Mouse (Mus musculus) heart, adult 2 months (tissue): ENCODE data around the gene Slc25a34. TPM values are rescaled to one million over a fixed set of nuclear protein-coding genes. Genes with fewer than 3 reads are reported as not detected.
A peak's percentile ranks its signal among the peaks of the same experiment; 100 is the strongest.

Experiments
- DNase-seq, 2 experiments: peaks; one replicate each; pipeline ENCODE4 v3.0.0; 2021
- H3K27ac ChIP-seq: fragments of 200-600 bp; 2 replicates; pipeline ENCODE4 v1.8.1; 2022
- H3K27me3 ChIP-seq: fragments of 200-500 bp; 2 replicates; pipeline ENCODE4 v1.6.1; 2012; ENCODE audit warnings: mild to moderate bottlenecking, low read length, inconsistent platforms, mixed read lengths; ENCODE audit not compliant: control insufficient read depth, insufficient read depth
- H3K36me3 ChIP-seq: fragments of 200-500 bp; 2 replicates; pipeline ENCODE4 v1.6.1; 2012; ENCODE audit warnings: low read length, inconsistent platforms; ENCODE audit not compliant: control insufficient read depth, insufficient read depth
- H3K4me1 ChIP-seq: fragments of 200-500 bp; 2 replicates; pipeline ENCODE4 v1.6.1; 2011; ENCODE audit warnings: low read length; ENCODE audit not compliant: control insufficient read depth, insufficient read depth
- H3K4me3 ChIP-seq: fragments of 200-600 bp; 2 replicates; pipeline ENCODE4 v1.8.1; 2022
- H3K79me2 ChIP-seq: fragments of 200-500 bp; replicated peaks from 2 replicates; pipeline ENCODE4 v1.6.1; 2012; ENCODE audit warnings: mild to moderate bottlenecking, inconsistent platforms, low read length, moderate library complexity, mixed read lengths; ENCODE audit not compliant: control insufficient read depth, insufficient read depth
- H3K9ac ChIP-seq: fragments of 200-500 bp; 2 replicates; pipeline ENCODE4 v1.6.1; 2012; ENCODE audit warnings: low read depth, mild to moderate bottlenecking, control low read depth, inconsistent platforms, low read length, mixed read lengths
- CTCF ChIP-seq: fragments of 200-600 bp; IDR thresholded peaks from 2 replicates; pipeline ENCODE4 v1.8.1; 2022; ENCODE audit warnings: antibody characterized with exemption, mild to moderate bottlenecking, moderate library complexity
- EP300 ChIP-seq: fragments of 200-500 bp; IDR thresholded peaks from 2 replicates; pipeline ENCODE4 v1.6.1; 2011; ENCODE audit warnings: low read depth, low read length, control low read depth; ENCODE audit not compliant: insufficient read depth
- POLR2A ChIP-seq: fragments of 200-500 bp; IDR thresholded peaks from 2 replicates; pipeline ENCODE4 v1.6.1; 2011; ENCODE audit warnings: mild to moderate bottlenecking, low read depth, low read length, control low read depth; ENCODE audit not compliant: insufficient read depth
- WGBS: fragments of 180-500 bp; shearing (Covaris S2); methylation state at CpG from one replicate; pipeline ENCODE4 v1.1.7; 2018; 5-methylcytosine and 5-hydroxymethylcytosine counted together
- intact Hi-C: fragments of 180-260 bp; cut with DNase I; formaldehyde crosslinking; loops from one replicate; pipeline ENCODE4 v1.15.1; 2025
- polyA plus RNA-seq: library from polyadenylated mRNA; depleted of rRNA; stranded (reverse); fragments of >200 nt; gene quantifications from 2 replicates; pipeline ENCODE4 v1.2.3, GENCODE M21; 2012
- total RNA-seq, 2 experiments: library from RNA; stranded (reverse); gene quantifications; 2 replicates each; pipeline ENCODE4 v1.2.3; 2021

The Slc25a34 gene
- total and polyA plus RNA-seq, 3 experiments: 118 to 183 (median 132) TPM

DNA sequence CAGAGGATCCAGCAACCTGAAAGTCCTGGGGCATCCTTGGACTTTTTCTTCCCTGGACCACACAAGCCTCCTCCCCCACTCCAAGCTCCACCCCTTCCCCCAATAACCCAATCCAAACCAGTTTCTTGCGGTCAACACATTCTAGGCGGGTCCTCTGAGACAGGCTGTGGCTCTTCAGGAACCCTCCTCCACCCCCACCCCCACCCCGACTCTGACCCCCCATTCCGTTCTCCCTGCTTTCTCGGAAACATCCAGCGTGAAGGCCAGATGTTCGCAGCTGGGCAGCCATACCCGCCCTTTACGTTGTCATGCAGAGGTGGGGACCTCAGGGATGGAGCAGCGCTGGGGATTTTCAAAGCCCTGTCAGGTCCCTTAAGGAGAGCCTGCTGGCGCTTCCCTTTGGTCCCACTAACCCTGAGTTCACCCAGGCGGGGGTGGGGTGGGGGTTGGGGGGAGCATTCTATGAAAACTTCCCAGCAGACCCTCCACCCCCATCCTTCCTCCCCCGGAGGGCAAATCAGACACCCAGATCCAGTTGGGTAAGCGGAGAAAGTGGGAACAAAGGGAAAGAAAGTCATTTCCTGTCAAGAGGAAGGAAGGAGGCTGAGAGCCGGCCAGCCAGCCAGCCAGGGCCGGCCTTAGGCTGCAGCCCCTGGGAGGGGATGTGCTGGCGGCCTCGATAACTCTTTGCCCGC, 25.3 kb downstream of the Slc25a34 start:
- intact Hi-C loops: loop anchor here (2.0 kb wide), 1 partner anchor 20 kb away; the partner anchor contains the start of gene Tmem82
- Histone ChIP-seq H3K4me3 (peak overlapping the region; percentile 74), H3K4me1 (peaks cover 21% of the 10 kb centered on the region), H3K9ac (peak overlapping the region; percentile 91), H3K27me3 (no peaks in the 10 kb centered on the region), H3K79me2 (no peaks in the 10 kb centered on the region), H3K36me3 (no peaks in the 10 kb centered on the region), H3K27ac (peak overlapping the region; percentile 92)
- TF ChIP-seq CTCF: no peak
- no peak for TF ChIP-seq POLR2A
- TF ChIP-seq EP300: 0 out of 2 replicates have a peak, but pooled peaks have one; percentile 12
- DNase-seq: peak in 1 of 2 experiments; percentile 57
- WGBS: 3% methylated on average over 19 of the region's 19 CpGs

DNA sequence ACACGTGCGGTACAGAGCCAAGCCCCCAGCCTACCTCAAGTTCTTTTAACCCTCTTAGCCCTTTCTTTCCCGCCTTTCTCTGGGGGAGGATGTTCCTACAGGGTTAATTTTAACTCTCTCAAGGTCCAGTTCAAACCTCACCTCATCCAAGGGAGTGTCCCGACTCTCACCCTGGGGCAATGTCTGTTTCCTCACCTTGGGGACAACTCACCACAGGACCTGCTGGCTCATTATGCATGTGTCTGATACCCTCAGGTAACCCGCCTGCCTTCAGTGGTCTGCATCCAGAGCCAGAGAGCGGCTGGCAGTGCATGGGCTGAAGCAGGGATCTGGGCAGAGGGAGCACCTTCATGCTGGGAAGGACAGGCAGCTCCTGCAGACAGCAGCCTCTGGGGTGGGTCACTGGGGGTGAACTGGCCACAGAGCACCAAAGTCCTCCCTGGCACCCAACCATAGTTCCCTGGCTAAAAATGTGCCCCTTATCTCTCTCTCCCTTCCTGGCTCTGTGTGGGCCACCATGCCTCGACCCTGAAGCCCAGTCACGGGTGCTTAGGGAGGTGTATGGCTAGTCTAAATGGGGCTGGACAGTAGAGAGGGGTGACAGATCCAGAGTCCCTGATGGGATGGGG, 26.8 kb downstream of the Slc25a34 start:
- H3K4me1 ChIP-seq: peaks cover 9% of the 10 kb centered on the region
- peak in 1 of 2 experiments; percentile 79 for DNase-seq
- no peaks in the 10 kb centered on the region for H3K36me3 ChIP-seq
- no peaks in the 10 kb centered on the region for H3K27me3 ChIP-seq
- H3K79me2 ChIP-seq: no peaks in the 10 kb centered on the region
- intact Hi-C loops: no loop called here
- peak overlapping the region; percentile 37 for H3K9ac ChIP-seq
- 61% methylated on average over 8 of the region's 8 CpGs for WGBS
- peak overlapping the region; percentile 92 for H3K27ac ChIP-seq
- H3K4me3 ChIP-seq: no peak overlapping the region
- TF ChIP-seq CTCF (no peak), POLR2A (0 out of 2 replicates have a peak, but pooled peaks have one; percentile 20), EP300 (peak; percentile 64)

DNA sequence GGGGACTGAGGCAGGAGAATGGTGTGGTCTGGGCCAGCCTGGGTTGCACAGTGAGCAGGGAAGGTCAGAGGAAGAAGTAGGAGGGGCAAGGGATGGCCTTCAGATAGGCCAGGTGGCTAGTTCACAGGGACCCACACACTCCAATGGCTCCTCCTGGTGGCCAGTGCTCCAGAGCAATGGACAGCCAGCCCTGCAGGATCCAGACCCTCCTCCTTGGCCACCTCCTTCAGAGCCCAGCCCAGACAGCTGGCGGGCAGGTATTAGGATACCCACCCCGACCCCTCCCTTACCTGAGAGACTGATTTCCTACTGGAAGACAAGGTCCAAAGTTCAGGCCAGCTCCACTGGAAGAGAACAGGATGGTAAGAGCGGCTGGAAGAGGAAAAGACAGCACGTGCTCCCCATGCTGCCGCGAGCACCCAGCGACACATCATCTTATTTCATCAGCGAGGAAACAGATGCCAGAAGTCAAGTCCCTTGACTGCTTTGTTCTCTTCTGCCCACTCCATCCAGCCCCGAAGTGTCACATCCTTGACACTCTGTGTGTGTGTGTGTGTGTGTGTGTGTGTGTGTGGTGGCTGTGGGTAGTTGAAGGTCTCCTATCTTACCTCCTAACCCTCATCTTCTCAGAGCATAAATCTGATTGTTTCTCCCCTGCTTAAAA, 27.9 kb downstream of the Slc25a34 start:
- Histone ChIP-seq H3K4me1 (peaks cover 5% of the 10 kb centered on the region), H3K27me3 (no peaks in the 10 kb centered on the region), H3K36me3 (no peaks in the 10 kb centered on the region), H3K4me3 (no peak overlapping the region), H3K9ac (no peak overlapping the region), H3K79me2 (no peaks in the 10 kb centered on the region), H3K27ac (no peak overlapping the region)
- intact Hi-C loops: no loop called here
- 69% methylated on average over 9 of the region's 9 CpGs for WGBS
- peak; percentile 53 for TF ChIP-seq CTCF
- no peak for TF ChIP-seq POLR2A
- TF ChIP-seq EP300: 0 out of 2 replicates have a peak, but pooled peaks have one; percentile 13
- peak in 1 of 2 experiments; percentile 28 for DNase-seq

DNA sequence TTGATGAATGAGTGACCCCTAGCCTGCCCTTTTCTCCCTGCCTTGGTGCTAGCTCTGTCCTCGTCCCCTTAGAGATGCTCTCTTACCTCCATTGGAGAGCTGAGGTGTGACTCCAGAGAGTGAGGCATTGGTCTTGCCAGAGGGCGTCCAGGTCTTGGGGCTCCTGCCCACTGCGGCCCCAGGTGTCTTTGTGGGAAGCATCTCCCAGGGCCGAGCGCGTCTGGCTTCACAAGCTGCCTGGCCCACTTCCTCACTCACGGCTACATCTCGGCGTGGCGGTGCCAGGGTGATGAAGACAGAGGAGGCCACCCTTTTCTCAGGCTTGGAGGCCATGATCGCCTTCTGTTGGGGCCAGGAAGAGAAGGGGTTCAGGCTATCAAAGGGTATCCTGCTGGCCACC, 28.5 kb downstream of the Slc25a34 start:
- WGBS: 90% methylated on average over 11 of the region's 11 CpGs
- no peaks in the 10 kb centered on the region for H3K36me3 ChIP-seq

GRCm38 (mm10) chr4:141591547-141591946, 32.1 kb downstream of the Slc25a34 start:
- intact Hi-C loops: no loop called here
- Histone ChIP-seq H3K4me3 (no peak overlapping the region), H3K36me3 (peaks cover 3% of the 10 kb centered on the region; the same call in 1 of the 2 replicates), H3K27ac (no peak overlapping the region), H3K4me1 (no peaks in the 10 kb centered on the region), H3K79me2 (no peaks in the 10 kb centered on the region), H3K27me3 (no peaks in the 10 kb centered on the region), H3K9ac (no peak overlapping the region)
- DNase-seq: no peak
- TF ChIP-seq CTCF (peak; percentile 81), POLR2A (no peak)
- WGBS: 17% methylated on average over 3 of the region's 3 CpGs

More for the DNA sequence above, 28.5 kb downstream of the Slc25a34 start:
- Histone ChIP-seq H3K4me3 (no peak overlapping the region), H3K4me1 (peaks cover 5% of the 10 kb centered on the region), H3K79me2 (no peaks in the 10 kb centered on the region), H3K27ac (no peak overlapping the region), H3K9ac (no peak overlapping the region), H3K27me3 (no peaks in the 10 kb centered on the region)
- no peak for DNase-seq
- no peak for TF ChIP-seq EP300
- TF ChIP-seq CTCF: no peak
- TF ChIP-seq POLR2A: no peak
- intact Hi-C loops: no loop called here
